Mouse (Mus musculus) kidney, adult 18-20 months (tissue): ENCODE results near the gene Dgkb.

Experiments
- DNase-seq: peaks from one replicate; pipeline ENCODE4 v3.0.0; 2021

Gene Dgkb

DNA sequence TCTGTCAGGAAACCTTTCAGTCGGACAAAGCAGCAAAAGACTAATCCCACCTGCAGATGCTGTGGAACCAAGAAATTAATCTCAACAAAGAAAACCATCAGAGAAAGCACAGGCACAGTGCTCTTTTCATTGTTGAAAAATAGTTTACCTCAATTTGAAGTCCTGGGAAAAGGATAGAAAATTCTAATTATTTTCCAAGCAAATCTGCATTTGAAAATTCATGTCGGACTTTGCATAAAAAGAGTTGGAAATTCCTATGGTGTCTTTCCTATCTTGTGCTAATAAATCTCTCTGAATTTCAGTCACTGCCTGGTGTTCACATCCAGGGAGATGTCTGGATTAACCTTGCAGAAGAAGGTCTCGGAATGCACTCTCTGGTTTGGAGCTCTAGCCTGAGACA, at the start of gene Dgkb:
Dgkb (plus strand) TSS at position 301 of the 400 bp plus-strand sequence.
- no peak for DNase-seq

DNA sequence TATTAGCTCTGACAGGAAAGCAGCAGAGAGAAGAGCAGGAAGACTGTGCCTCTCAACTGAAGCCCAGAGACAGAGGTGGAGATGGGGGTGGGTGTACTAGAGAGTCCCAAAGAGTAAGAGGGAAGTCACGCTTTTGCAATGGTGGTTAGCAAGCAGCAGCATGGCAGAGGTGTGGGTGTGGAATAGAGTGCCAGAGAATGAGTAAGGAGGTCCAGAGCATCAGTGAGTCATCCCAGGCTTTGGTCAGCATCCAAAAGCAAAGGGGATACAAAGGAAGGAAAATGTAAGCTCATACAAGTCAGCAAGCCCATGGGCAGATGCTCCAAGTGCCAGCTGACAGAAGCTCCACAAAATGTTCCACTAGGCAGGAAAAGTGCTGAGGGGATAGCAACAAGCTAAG, 47.7 kb upstream of the Dgkb start:
- no peak for DNase-seq

DNA sequence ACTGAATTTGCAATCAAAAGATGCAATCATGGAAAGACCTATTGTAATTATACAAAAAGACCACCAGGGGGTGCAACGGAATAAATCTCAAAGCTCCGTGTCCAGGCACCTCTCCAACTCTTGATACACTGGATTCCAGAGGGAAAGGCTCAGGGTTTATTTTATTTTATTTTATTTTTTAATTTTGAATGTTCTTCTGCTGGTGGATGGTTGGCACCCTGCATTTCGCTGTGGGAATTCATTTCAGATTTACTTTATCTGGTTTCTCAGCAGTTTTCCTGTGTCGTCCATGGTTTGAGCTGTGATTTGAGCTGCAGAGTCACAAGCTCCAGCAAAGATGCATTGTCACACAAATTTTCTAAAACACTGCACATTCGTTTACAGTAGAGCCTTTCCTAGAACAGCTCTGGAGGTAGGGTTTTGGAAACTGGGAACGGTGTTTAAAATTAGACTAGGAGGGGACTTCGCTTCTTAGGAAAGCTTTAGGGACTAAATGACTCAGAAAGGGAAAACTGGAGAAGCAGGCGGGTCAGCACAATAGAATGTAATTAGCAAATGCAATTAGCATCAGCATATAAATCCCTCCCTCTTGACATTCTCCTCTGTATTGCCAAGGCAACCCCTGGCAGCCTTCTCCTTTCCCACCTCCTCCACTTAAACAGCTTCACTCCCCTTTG, 43.7 kb upstream of the Dgkb start:
- DNase-seq: no peak

DNA sequence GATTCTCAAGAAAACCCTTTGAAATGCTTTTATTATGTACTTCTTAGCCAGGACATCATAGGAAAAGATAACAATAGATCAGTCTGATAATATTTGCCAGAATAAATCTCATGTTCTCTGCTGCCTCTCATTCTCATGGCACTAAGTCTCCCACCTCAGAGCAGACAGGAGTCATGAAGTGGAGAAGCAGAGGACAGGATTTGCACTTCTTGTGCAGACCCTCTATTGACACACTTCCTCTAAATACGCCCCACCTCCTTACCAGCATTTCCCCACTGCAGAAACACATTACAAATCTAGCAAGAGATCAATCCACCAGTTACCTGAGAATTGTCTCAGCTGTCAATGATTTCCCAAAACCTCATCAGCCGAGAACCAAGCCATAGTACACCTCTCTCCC, 42.9 kb upstream of the Dgkb start:
- no peak for DNase-seq

DNA sequence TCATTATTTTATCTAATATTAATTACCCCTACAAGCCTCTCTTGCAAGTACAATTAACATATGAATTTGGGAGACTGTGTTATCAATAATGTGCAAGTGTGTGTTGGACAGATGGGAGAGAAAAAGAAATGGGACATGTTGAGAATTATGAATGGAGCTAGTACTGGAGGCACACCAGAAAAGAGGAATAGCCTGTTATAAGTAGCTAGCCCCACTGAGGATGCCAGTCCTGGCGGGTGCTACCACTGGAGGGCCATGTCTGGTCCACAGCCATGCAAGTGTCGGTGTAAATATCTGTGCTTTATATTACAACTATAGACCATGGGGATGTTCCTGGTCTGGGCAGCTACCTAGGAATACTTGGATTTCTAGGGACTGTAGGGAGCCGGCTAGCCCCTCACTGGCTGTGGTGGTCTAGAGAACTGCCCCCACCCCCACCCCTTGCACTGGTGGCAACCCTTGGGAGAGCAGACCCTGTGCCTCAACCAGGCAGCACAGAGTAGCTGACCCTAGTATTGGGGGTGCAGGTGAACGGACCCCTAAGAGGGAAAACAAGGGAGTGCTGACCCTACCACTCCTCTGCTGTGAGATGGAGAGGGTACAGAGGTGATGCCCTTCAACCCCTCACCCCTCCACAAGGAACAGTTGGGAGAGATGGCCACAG, 21.1 kb upstream of the Dgkb start:
- DNase-seq: no peak

DNA sequence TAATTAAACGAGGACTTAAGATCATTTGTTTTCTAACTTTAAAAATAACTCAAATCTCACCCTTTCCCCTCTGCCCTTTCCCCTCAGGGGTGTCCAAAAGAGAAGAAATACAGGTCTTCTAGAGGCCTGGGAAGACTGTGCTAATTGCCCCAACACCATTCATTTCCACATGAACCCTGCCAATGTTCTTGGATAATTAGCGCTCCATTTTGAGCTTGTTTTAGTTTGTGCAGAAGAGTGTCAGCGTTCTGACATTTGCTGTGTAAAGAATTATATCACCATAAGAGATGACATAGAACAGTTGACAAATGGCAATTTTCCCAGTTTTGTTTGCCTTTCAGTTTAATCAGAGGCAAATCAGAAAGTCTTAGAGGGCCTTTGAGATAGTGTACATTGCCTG, 3.4 kb upstream of the Dgkb start:
- no peak for DNase-seq

DNA sequence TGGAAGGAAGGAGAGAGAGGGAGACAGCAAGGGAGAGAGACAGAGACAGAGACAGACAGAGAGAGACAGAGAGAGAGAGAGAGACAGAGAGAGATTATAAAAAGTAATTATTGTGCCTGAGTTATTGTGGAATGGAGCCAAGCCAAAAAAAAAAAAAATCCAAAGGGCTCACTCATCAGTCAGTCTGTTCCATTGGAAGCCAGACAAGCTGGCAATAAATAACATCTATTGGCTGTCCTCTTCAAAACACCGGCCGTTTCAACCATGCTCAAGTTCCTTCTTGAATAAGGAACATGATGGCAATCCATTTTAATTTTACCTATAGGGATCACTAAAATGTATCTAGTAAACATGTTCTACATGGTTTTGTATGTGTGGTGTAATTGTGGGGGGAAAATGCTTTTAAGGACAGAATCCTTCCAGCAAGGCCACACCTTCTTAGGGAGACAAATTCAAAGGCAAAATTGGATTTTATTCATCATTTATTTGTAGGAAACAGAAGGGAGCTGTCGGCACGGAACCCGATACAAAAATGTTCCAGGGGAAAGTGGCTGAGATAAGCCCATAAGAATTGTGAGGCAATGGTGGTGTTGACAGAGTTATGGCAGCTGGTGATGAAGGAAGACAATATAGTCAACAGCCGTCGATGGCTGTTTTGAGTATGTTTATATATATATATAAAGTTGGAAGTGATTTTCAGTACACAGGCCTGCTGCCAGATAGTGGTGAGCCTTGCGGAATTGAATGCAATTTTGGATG, 3.7 kb downstream of the Dgkb start:
- no peak for DNase-seq

DNA sequence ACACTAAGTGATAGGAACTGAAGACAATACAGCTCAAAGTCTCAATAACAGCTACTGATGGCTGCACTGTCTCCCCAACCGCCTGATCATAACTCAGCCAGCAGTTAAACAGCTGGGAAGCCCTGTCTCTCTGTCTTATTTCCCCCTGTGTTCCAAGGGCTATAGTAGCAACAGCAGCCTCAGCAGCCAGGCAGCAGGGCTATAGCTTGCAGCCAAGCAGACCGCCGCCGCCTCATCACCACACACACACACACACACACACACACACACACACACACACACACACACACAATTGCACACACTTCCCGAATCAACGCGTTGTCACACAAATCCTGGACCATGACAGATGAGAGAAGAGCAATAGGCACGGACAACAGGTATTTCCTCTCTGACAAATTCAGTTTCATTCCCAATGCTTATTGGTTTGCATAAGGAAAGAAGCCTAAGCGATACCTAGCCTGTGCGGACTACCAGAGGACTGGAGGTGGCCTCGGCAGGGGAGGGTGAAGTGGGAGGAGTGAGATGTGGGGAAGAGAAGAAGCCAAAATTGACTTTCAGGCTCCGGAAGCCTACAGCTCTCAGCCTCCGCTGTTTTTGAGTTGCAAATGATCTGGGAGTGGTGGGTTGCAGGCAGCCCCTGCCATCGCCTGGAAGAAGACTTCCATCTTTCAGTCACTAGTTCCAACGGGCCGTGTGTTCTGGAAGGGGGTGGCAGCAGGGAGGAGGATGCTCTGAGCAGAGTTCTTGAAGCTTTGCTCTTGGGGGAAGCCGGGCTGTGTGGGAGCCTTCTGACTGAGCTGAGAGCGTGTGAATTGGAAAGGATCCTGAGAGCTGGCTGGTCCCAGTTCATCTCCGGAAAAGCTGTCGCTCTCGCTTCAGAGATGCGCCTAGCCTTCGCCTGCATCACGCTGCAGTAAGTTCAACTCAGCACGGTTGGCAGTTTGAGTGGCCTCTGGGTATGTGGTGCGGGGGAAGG, 62.8 kb downstream of the Dgkb start:
- no peak for DNase-seq

DNA sequence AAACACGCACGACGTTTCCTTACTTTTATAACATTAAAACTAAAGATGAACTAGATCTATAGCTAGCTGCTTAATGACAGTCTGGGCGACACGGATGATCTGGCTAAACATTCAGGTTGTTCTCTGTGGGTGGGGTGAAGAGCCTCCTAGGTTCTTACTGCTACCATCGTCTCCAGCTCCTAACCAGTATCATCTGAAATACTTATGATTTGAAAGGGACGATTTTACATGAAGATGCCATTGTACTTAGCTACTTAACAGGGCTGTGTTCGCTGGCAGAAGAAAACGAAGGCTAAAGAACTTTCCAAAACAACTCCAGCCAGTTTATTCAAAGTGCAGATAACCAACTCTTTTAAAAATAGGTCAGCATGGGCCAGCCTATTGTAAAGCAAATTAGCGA, 63.9 kb downstream of the Dgkb start:
- DNase-seq: no peak

DNA sequence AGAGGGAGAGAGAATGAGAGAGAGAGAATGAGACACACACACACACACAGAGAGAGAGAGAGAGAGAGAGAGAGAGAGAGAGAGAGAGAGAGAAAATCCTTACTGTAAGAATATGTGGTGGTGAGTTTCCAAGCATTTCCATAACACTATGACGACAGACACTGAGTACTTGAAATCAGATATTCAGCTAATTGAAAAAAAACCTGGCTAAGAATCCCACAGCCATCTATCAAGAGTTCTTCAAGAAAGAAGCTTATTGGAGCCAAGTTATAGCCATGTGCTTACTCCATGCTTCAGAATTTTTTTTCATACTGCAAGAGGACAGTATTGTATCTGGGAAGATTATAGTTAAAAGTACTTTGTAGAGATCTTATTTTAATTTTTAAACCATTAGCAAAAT, 65.3 kb downstream of the Dgkb start:
- DNase-seq: no peak

DNA sequence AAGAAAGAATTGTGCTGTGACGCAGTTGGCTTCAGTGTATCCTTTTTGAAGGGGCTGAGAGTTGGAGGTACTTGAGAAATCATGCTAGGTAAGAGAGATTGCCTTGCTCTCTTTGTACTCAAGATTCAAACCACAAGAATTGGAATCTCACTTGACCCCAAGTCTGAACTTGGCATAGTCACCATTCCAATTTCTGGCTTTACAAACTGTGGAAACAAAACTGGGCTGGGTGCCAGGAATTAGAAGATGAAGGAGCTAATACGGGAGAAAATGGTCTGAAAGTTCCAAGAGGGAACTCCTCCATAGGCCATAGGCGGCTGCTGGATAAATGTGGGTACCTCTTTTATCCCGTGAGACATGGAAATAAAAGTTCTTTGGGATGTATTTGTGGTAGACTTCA, 66.3 kb downstream of the Dgkb start:
- DNase-seq: no peak

DNA sequence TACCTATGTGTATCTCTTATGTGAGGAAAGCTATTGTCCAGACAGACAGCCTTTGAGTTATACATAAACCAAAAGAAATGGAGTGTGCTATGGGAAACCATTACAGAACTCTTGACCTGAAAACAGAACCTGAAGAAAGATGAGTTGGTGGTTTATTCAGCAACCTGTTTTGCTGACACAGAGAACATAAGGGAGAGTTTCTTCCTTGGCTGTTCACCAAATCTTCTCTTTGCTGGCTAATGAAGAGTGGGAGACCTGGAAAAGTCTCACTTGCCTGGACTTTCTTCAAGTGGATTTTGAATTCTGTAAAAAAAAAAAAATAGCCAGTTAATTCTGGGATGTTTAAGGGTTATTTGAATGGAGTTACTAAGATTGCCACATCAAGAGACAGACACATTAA, 71.1 kb downstream of the Dgkb start:
- DNase-seq: no peak

DNA sequence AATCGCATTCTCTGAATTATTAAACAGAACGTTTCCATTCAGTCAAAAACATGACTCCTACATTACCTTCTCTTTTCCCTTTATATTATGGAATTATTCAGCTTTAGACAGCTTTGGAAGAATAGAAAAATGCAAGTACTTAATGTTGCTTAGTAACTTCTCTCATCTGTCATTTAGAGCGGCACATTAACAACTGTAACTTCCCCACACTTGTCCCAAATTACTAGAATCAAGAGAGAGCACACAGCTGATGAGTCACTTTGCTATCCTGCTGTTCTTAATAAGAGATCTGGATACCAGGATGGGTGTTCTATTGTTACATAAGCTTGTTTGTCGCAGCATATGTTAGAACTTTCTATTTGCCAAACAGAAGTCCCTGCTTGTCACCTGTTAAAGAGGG, 71.9 kb downstream of the Dgkb start:
- no peak for DNase-seq

DNA sequence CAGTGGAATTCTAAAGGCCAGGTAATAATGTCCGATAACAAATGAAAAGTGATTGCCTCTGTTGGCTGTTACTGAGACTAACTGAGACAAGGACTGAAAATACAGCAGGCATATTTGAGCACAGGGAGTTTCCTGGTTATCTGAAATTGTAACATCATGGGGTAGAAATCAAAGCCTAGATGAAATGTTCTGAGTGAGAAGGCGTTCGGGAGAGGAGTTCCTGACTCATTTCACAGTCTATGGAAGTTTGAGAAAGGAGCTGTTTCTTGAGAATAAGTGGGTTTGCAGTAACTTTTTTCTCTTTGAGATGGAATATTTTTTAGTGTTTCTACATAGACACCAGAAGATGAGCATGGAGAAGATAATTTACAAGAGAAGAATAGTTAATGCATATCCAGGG, 73.8 kb downstream of the Dgkb start:
- DNase-seq: no peak

DNA sequence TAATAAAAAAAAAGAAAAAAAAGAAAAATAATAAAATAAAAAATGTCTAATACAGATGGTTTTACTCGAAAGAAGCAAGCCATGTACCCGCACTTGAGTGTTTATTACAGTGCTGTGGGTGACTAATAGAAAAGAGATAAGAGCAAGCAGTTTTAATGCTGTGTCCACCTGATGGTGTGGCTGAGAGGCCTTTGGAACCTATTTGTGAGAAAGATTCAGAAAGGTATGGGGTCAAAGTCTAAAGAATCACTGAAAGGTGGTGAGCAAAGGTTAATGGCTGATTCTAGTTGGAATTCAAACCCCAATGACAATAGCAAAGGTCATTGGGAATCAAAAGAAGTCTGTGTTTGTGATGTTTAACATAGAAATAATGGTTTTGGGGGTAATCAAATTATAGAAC, 124.6 kb downstream of the Dgkb start:
- no peak for DNase-seq

DNA sequence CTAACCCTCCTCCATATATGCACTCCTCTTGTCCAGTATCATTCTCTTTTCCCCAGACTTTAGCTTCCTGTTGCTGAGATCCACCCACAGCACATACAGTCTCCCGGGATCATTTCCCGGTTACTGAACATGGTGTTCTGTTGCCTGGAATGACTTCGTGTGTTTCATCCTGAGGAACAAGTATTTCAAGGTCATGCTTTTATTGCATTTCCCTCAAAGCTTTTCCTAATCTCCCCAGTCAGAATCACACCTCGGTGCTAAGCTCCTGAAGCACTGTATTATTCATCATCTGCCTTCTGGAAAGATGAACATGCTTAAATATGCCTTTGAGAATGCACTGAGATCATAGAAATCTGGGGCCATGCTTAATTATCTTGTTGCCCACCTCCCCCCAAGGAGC, 138.7 kb downstream of the Dgkb start:
- DNase-seq: no peak

DNA sequence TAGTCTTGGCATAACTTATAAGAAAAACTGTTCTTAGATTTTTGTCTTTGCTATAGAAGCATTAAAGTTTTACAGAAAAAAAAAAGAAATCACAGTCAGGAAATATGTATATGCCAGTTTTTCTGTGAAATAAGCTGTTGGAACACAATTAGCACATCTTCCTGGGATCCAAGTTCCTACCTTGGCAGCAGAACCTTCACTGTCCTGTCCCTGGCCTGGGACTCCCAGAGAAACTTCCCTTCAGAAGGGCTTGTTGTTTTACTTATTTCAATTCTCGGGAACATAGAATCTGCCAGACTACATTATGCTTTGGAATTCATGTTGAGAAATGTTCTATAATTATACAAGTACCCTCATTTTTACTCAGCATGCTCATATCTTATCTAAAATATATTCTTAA, 154.0 kb downstream of the Dgkb start:
- no peak for DNase-seq

DNA sequence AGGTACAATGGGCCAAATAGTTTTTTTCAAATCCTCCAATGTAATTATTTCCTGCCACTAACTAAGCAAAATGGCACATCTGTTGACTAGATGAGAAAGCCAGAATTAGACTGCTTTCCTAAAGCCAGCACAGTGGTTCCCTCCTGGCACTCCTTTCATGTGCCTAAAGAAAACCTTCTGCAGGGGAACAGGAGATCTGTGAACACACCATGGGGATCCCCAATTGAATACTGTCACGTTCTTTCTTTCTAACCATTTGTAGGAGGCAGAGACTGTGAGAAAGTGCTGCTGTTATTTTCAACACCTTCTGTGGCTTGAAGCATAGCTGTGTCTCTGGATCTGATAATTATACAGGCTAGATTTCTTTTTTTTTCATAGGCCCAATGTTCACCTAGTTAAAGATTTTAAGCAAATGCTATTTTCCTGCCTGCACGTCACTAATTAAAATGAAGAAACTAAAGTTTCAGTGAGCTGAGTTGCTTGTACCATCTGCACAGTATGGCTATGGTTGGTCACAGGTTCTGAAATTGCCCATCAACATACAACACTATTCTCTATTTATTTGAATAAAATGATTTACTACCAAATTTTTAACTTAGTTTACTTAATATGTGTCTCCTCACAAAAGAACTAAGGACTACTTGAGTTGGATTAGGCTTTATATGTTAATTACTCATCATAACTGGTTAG, 161.1 kb downstream of the Dgkb start:
- DNase-seq: no peak

DNA sequence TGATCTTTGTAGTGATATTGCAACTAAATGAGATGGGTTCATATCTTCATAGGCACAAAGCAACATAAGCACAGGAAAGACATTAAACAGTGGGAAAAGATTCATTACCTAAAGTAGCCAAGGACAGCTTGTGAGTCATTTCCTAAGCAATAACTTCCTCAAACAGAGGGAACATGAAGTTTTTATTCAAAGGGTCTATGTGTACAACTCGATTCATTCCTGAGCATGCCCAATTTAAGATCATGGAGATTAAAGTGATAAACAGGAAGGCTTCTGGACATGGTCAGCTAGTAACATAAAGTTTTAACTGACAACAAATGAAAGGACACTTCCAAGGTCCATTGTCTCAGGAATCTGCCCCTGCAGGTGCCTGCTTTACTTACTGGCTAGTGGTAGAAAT, 167.8 kb downstream of the Dgkb start:
- no peak for DNase-seq

DNA sequence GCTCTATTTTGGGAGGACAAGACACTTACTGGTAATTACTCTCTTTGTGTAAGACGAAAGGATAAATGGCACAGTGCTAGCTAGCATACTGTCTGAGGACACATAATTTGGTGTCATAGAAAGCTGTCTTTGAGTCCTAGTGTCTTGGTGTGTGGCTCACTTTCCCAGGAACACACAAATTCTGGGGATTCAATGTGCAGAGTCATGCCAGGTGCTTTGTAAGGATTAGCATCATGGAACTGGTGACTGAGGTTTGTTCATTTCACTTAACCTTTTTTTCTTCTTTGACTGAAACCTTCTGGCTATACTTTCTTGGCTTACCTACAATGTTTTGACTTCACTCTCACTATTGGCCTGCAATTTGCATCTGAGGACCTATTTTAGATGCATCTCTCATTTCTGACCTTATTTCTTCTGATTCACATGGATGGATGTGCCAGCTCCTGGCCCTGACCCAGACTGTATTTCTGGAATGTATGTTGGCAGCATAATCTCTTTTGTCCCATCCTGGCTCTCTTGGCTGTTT, 170.6 kb downstream of the Dgkb start:
- no peak for DNase-seq

DNA sequence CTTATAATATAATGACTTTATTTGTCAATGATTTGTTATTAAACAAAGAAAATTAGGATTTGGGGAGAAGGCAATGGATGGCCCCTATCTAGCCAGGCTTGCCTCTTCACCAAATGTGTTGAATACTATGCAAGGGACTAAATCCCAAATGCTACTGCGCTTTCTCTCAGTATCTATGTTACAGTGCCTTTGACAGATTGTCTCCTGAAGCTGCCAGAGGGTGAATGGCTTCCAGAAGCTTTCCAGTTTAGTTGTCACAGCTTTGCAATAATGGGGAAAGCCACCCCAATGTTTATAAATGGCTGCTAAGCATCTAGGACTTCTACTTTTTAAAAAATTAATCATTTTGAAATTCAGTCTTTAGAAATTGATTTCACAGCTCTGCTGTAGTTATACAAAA, 175.7 kb downstream of the Dgkb start:
- no peak for DNase-seq

DNA sequence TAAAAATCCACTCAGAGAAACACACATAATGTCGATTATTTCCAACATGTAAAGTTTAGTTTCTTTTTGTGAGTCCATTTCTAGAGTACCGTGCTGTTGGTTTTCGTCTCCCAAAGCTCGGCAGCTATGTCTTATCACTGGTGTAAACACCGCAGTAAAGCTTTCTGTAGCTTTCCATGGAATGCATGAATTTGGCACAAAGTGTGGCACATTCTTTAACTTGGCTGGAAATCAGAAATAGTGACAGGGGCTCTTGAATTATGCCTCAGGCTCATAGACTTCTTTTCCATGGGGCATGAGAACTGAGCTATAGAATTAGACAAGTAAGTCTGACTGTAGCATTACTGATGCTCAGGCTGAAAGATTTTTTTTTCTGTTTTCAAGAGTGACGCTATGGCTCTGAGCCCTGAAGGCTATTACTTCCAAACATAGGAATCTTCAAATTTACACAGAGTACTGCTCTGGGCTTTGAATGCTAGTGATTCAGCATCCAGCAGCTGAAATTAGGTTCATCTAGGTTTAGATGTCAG, 179.0 kb downstream of the Dgkb start:
- no peak for DNase-seq
